Mouse (Mus musculus) WW6 (cell line): ENCODE data around the gene Tlr7.
"Not testable (repeated sequence)": the region's sequence is repeated elsewhere in the genome, so short reads cannot be mapped to it uniquely, and the experiment has no call there.

Experiments
- DNase-seq: peaks from one replicate; pipeline ENCODE4 v3.0.0-alpha.2; 2013; ENCODE audit warnings: low read depth, low spot score

Tlr7 gene

DNA sequence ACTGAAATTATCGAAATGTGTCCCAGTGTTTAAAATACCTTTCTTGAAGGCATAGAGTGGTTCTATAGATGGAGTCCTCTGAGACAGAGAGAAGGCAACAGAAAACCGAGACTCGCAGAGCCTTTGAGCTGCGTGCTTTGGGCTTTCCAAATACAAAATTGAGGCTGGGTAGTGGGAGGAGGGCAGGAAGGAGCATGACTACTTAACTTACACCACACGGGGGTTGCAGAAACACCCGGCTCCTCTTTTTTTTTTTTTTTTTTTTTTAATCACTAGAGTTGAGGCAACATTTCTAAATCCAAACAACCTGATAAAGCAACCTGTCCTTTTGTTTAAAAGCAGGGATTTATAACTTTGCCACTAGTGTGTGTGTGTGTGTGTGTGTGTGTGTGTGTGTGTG lies at the start of gene Tlr7:
Gene Tlr7, minus strand, starts transcription at position 160 of the 400 bp plus-strand sequence.
- DNase-seq = no peak

GRCm38 (mm10) chrX:167380073-167380472 lies 49.7 kb upstream of the Tlr7 start:
- no peak for DNase-seq

- not testable (repeated sequence) for DNase-seq
Observed at GRCm38 (mm10) chrX:167361231-167361630, 30.9 kb upstream of the Tlr7 start.

GRCm38 (mm10) chrX:167359704-167360103 lies 29.3 kb upstream of the Tlr7 start:
- no peak for DNase-seq

- no peak for DNase-seq
Observed at GRCm38 (mm10) chrX:167357415-167357814, 27.1 kb upstream of the Tlr7 start.

- DNase-seq = no peak
Observed at GRCm38 (mm10) chrX:167355965-167356364, 25.6 kb upstream of the Tlr7 start.

DNA sequence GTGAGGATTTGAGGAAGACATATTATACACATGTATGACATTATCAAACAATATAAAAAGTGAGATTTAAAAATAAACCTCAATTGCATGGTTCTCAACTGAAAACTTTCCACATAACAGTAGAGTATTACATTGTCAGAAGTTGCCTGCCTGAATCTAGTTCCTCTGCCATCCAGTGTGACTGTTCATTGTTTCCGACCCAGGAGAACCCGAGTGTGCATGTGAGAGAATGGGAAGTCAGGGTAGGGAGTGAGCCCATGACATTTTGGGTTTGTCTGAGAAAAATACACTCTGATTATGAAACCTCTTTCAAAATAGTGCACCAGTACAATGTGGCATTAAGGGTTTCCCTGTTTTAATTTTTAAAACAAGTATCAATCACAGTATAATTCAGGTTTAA lies 23.3 kb upstream of the Tlr7 start:
- DNase-seq = no peak

GRCm38 (mm10) chrX:167346440-167346839 lies 16.1 kb upstream of the Tlr7 start:
- DNase-seq = no peak

DNA sequence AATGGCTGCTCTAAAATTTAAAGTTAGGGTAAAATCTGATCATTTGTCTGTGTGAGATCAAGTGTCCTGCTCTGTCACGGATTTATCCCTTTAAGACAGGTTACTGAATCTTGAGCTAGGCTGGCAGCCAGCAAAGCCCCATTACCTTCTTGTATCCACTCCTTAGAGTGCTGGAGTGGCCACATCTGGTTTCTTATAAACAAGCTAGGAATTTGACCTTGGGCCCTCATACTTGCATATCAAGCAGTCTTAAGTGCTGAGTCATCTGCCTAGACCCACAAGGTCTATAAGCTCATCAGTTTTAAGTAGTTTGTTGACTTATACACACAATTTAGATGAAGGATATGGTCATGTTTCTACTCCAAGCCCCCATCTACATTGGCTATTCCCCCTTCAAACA lies 14.0 kb upstream of the Tlr7 start:
- DNase-seq = no peak

GRCm38 (mm10) chrX:167341811-167342210 lies 11.5 kb upstream of the Tlr7 start:
- DNase-seq = no peak

- no peak for DNase-seq
Observed at GRCm38 (mm10) chrX:167340190-167340589, 9.8 kb upstream of the Tlr7 start.

DNA sequence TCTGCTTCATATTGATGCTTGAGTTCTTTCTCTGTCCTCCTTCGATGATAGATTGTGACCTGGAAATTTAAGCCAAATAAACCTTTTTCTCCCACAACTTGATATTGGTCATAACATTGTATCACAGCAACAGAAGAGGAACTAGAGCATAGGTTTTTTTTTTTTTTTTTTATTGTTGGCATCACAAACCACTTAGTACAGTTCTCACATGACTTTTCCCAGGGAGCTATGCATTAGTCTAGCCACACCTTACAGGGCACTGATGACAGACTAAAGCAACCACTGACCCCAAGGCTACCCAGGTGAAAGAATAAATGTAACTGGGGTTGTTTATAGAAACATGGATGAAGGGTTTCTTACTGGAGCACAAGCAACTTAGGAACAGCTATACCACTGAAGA lies 7.6 kb upstream of the Tlr7 start:
- DNase-seq = no peak

DNA sequence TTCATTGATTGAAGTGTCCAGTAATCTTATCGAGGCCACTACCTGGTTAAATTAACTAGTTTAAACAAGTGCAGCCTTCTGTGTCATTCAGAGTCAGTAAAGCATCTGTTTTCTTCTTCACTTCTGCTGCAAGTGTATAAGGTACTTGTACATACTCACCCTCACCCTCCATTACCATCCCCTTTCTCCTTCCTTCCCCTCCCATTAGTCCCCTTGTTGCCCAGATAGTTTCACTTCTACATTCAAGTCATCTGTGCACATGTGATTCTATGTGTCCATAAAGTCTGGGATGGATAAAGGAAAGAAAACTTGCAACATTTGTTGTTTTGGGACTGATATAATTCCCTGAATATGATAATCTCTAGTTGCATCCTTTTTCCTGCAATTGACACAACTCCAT lies 4.2 kb upstream of the Tlr7 start:
- DNase-seq = no peak

GRCm38 (mm10) chrX:167332607-167333006 lies 2.2 kb upstream of the Tlr7 start:
- no peak for DNase-seq

DNA sequence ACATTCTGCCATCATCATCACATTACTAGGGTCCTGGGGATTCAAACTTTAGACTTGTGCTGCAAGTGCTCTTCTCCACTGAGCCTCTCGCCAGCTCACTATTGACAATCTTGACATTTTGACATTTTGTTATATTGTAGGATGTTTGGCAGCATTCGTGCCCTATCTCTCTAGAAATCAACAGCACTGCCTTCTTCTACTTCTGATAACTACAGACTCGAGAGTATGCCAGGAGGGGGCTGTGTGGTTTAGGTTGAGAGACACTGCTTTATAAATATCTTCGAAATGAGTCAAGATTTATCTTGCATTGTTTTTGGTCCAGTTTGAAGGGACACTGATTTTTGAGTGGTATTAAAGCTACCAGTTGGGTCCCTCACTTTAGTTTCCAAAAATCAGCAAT lies 635 bp upstream of the Tlr7 start:
- DNase-seq = no peak

GRCm38 (mm10) chrX:167329620-167330019 lies 738 bp downstream of the Tlr7 start:
- no peak for DNase-seq

GRCm38 (mm10) chrX:167329098-167329497 lies 1.3 kb downstream of the Tlr7 start:
- no peak for DNase-seq

DNA sequence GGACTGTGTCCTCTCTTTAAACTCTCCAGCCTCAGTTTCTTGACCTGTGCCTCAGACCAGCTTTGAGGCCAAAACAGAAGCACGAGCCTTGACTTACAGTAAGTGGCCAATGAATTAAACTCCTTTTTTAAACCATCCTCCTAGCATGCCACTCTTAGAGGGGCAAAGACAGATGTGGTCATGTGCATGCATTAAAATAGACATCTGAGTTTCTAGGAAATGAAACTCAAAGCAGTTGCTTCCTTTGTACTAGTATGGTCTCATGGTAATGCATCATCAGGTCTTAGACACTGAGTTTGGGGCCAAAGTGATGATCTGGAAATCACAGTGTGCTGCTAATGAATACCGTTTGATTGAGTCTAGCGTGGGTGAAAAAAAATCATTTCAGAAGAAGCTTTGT lies 1.8 kb downstream of the Tlr7 start:
- no peak for DNase-seq

- DNase-seq = no peak
Observed at GRCm38 (mm10) chrX:167323742-167324141, 6.6 kb downstream of the Tlr7 start.

DNA sequence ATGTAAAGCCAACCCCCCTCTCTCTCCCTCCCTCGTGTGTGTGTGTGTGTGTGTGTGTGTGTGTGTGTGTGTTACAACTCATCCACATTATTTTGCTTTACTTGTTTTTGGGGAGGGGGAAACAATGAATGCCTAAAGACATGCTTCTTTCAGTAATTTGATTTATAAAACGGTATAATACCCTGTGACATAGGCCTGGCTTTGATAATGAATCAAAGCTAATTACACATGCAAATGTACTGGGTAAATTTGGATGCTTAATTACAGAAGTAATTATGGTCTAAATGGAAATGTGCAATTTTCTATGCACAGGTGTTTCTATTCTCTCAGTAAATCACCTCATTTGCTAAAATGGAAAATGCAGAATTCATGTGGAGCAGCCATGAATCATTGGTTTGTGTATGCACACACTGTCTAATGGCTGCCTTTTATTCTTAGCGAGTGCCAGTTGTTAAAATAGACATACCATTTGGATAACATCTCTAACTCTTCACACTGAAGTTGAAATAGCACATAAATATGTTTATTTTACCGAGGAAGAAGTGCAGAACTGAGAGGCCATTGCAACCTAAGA lies 9.0 kb downstream of the Tlr7 start:
- no peak for DNase-seq

DNA sequence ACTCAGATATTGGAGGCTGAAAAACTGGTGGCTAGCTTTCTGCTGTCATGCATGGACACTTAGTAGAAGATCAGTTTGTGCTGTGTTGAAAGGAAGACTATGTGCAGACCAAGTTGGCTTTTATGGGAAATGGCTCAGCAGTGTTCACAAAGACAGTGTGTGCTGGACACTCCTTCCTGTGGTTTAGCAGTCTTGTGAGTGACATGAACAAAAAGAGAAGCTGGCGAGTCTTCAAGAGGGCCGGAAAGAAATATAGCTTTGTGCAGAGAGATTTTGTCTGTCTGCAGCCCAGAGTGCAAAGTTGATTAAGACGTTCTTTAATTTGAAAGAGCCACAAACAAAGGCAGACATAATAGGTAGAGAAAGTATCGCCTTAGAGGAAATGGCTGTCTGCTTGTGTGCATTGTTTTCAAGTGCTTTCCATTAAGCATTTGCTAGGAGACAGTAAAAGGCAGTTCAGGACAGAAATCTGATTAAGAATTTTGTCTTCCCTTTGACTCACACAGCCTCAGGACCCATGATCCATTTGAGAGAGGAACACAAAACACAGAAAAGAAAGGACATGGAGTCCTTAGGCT lies 11.4 kb downstream of the Tlr7 start:
- no peak for DNase-seq

GRCm38 (mm10) chrX:167315766-167316165 lies 14.6 kb downstream of the Tlr7 start:
- no peak for DNase-seq

GRCm38 (mm10) chrX:167315093-167315726 lies 15.1 kb downstream of the Tlr7 start:
- DNase-seq = no peak
